Mouse (Mus musculus) heart, embryonic 14.5 days (tissue): Measurements from ENCODE around the gene Cpn1. TPM values are rescaled to one million over a fixed set of nuclear protein-coding genes. Genes with fewer than 3 reads are reported as not detected.

ENCODE experiments used
- ATAC-seq: fragments of 200-750 bp; cut with Nextera tagmentation; 2 replicates; pipeline ENCODE4 v1.8.0; 2017; ENCODE audit warnings: low read depth, moderate TSS enrichment; ENCODE audit not compliant: insufficient number of reproducible peaks, insufficient read depth, low FRiP score
- H3K27ac ChIP-seq, 2 experiments: fragments of 200-500 bp in 1 of 2; fragments of 300-500 bp in 1 of 2; sonication (generic) in 1 of 2; replicated peaks in 1 of 2; 2 replicates each; pipeline ENCODE4 v1.5.1; 2012 to 2014; ENCODE audit warnings: low read depth in 2 of 2, low read length in 2 of 2, control low read depth in 1 of 2, mild to moderate bottlenecking in 1 of 2, mixed read lengths in 1 of 2; ENCODE audit not compliant: control insufficient read depth in 1 of 2, insufficient read depth in 1 of 2
- H3K27me3 ChIP-seq: fragments of 300-500 bp; sonication (generic); 2 replicates; pipeline ENCODE4 v1.6.1; 2014; ENCODE audit warnings: mild to moderate bottlenecking, low read length, control low read depth; ENCODE audit not compliant: control insufficient read depth, insufficient read depth
- H3K36me3 ChIP-seq: fragments of 300-500 bp; sonication (generic); 2 replicates; pipeline ENCODE4 v1.6.1; 2014; ENCODE audit warnings: mild to moderate bottlenecking, control low read depth, low read length, mixed read lengths; ENCODE audit not compliant: control insufficient read depth, insufficient read depth
- H3K4me1 ChIP-seq, 2 experiments: fragments of 200-500 bp in 1 of 2; fragments of 300-500 bp in 1 of 2; sonication (generic) in 1 of 2; 2 replicates each; pipeline ENCODE4 v1.6.1; 2012 to 2014; ENCODE audit warnings: low read length in 2 of 2, control low read depth in 1 of 2, mixed read lengths in 1 of 2; ENCODE audit not compliant: control insufficient read depth in 2 of 2, insufficient read depth in 2 of 2
- H3K4me2 ChIP-seq: fragments of 300-500 bp; sonication (generic); 2 replicates; pipeline ENCODE4 v1.6.1; 2014; ENCODE audit warnings: mild to moderate bottlenecking, low read length
- H3K4me3 ChIP-seq, 2 experiments: fragments of 200-500 bp in 1 of 2; fragments of 300-500 bp in 1 of 2; sonication (generic) in 1 of 2; 2 replicates each; pipeline ENCODE4 v1.5.1; 2012 to 2014; ENCODE audit warnings: low read length in 2 of 2, mild to moderate bottlenecking in 2 of 2, control low read depth in 1 of 2, low read depth in 1 of 2, moderate library complexity in 1 of 2; ENCODE audit not compliant: control insufficient read depth in 1 of 2, insufficient read depth in 1 of 2
- H3K9ac ChIP-seq: fragments of 300-500 bp; sonication (generic); 2 replicates; pipeline ENCODE4 v1.6.1; 2014; ENCODE audit warnings: mild to moderate bottlenecking, low read length
- H3K9me3 ChIP-seq: fragments of 300-500 bp; sonication (generic); 2 replicates; pipeline ENCODE4 v1.6.1; 2016; ENCODE audit warnings: low read length, control low read depth; ENCODE audit not compliant: control insufficient read depth
- WGBS: fragments of 180-500 bp; shearing (Covaris S2); extraction: QIAGEN DNeasy Blood & Tissue Kit; methylation state at CpG from one replicate; pipeline ENCODE4 v1.1.7; 2014; 5-methylcytosine and 5-hydroxymethylcytosine counted together
- polyA plus RNA-seq: library from polyadenylated mRNA; unstranded; fragments of >200 nt; fragmentation: Nextera tagmentation; extraction: Ambion mirVana; gene quantifications from 2 replicates; pipeline ENCODE4 v1.2.1, GENCODE M21; 2014

Gene Cpn1
- polyA plus RNA-seq, 1 experiment from 2014 or later, result 0.91 TPM

GRCm38 (mm10) chr19:43966481-43966880 lies 19.9 kb downstream of the Cpn1 start:
- no peaks in the 10 kb centered on the region for H3K9me3 ChIP-seq
- no peak overlapping the region for H3K4me3 ChIP-seq
- WGBS, result 59% methylated on average over 2 of the region's 2 CpGs
- no peaks in the 10 kb centered on the region for H3K27me3 ChIP-seq
- H3K4me1 ChIP-seq, result no peaks in the 10 kb centered on the region
- no peak for ATAC-seq
- H3K9ac ChIP-seq, result no peak overlapping the region
- no peak overlapping the region for H3K4me2 ChIP-seq
- no peak overlapping the region for H3K27ac ChIP-seq
- no peaks in the 10 kb centered on the region for H3K36me3 ChIP-seq

- Histone ChIP-seq H3K27me3 (no peaks in the 10 kb centered on the region), H3K9me3 (0 out of 2 replicates have a peak, but pooled peaks cover 4% of the 10 kb centered on the region), H3K9ac (no peak overlapping the region), H3K36me3 (no peaks in the 10 kb centered on the region), H3K4me3 (no peak overlapping the region), H3K4me2 (no peak overlapping the region), H3K27ac (no peak overlapping the region), H3K4me1 (no peaks in the 10 kb centered on the region)
- ATAC-seq, result no peak
- 69% methylated on average over 11 of the region's 11 CpGs for WGBS
Measured at GRCm38 (mm10) chr19:43965496-43966085, 20.8 kb downstream of the Cpn1 start.

- Histone ChIP-seq H3K4me2 (no peak overlapping the region), H3K36me3 (no peaks in the 10 kb centered on the region), H3K27me3 (no peaks in the 10 kb centered on the region), H3K4me3 (no peak overlapping the region), H3K9ac (no peak overlapping the region), H3K27ac (no peak overlapping the region), H3K4me1 (no peaks in the 10 kb centered on the region), H3K9me3 (0 out of 2 replicates have a peak, but pooled peaks cover 4% of the 10 kb centered on the region)
- 59% methylated on average over 9 of the region's 9 CpGs for WGBS
- no peak for ATAC-seq
Measured at GRCm38 (mm10) chr19:43962795-43963194, 23.6 kb downstream of the Cpn1 start.

GRCm38 (mm10) chr19:43961185-43961584 lies 25.2 kb downstream of the Cpn1 start:
- H3K9ac ChIP-seq, result no peak overlapping the region
- H3K27ac ChIP-seq, result no peak overlapping the region
- H3K9me3 ChIP-seq, result 0 out of 2 replicates have a peak, but pooled peaks cover 4% of the 10 kb centered on the region
- no peaks in the 10 kb centered on the region for H3K36me3 ChIP-seq
- no peaks in the 10 kb centered on the region for H3K27me3 ChIP-seq
- H3K4me2 ChIP-seq, result no peak overlapping the region
- ATAC-seq, result no peak
- no peak overlapping the region for H3K4me3 ChIP-seq
- 72% methylated on average over 2 of the region's 2 CpGs for WGBS
- no peaks in the 10 kb centered on the region for H3K4me1 ChIP-seq

GRCm38 (mm10) chr19:43960014-43960413 lies 26.3 kb downstream of the Cpn1 start:
- Histone ChIP-seq H3K4me2 (no peak overlapping the region), H3K4me3 (no peak overlapping the region), H3K4me1 (no peaks in the 10 kb centered on the region), H3K27ac (no peak overlapping the region), H3K36me3 (no peaks in the 10 kb centered on the region), H3K9me3 (0 out of 2 replicates have a peak, but pooled peaks cover 4% of the 10 kb centered on the region), H3K27me3 (no peaks in the 10 kb centered on the region), H3K9ac (no peak overlapping the region)
- 80% methylated on average over 11 of the region's 11 CpGs for WGBS
- no peak for ATAC-seq

- 20% methylated on average over 2 of the region's 2 CpGs for WGBS
- Histone ChIP-seq H3K9me3 (0 out of 2 replicates have a peak, but pooled peaks cover 4% of the 10 kb centered on the region), H3K4me1 (no peaks in the 10 kb centered on the region), H3K27me3 (no peaks in the 10 kb centered on the region), H3K4me3 (no peak overlapping the region), H3K36me3 (no peaks in the 10 kb centered on the region), H3K4me2 (no peak overlapping the region), H3K27ac (no peak overlapping the region), H3K9ac (no peak overlapping the region)
- ATAC-seq, result 0 out of 2 replicates have a peak, but pooled peaks have one; percentile 43
Measured at GRCm38 (mm10) chr19:43959162-43959561, 27.2 kb downstream of the Cpn1 start.

- no peak for ATAC-seq
- Histone ChIP-seq H3K4me3 (no peak overlapping the region), H3K4me2 (no peak overlapping the region), H3K27ac (no peak overlapping the region), H3K4me1 (no peaks in the 10 kb centered on the region), H3K36me3 (no peaks in the 10 kb centered on the region), H3K9ac (no peak overlapping the region), H3K27me3 (no peaks in the 10 kb centered on the region), H3K9me3 (0 out of 2 replicates have a peak, but pooled peaks cover 4% of the 10 kb centered on the region)
- 82% methylated on average over 4 of the region's 4 CpGs for WGBS
Measured at GRCm38 (mm10) chr19:43957881-43958280, 28.5 kb downstream of the Cpn1 start.

- no peak overlapping the region for H3K27ac ChIP-seq
- H3K4me1 ChIP-seq, result no peaks in the 10 kb centered on the region
- H3K36me3 ChIP-seq, result no peaks in the 10 kb centered on the region
- H3K9me3 ChIP-seq, result 0 out of 2 replicates have a peak, but pooled peaks cover 4% of the 10 kb centered on the region
- H3K4me3 ChIP-seq, result no peak overlapping the region
- 24% methylated on average over 4 of the region's 4 CpGs for WGBS
- H3K9ac ChIP-seq, result no peak overlapping the region
- no peaks in the 10 kb centered on the region for H3K27me3 ChIP-seq
- H3K4me2 ChIP-seq, result no peak overlapping the region
- ATAC-seq, result no peak
Measured at GRCm38 (mm10) chr19:43957402-43957801, 29.0 kb downstream of the Cpn1 start.
